In the genomic region with DNA sequence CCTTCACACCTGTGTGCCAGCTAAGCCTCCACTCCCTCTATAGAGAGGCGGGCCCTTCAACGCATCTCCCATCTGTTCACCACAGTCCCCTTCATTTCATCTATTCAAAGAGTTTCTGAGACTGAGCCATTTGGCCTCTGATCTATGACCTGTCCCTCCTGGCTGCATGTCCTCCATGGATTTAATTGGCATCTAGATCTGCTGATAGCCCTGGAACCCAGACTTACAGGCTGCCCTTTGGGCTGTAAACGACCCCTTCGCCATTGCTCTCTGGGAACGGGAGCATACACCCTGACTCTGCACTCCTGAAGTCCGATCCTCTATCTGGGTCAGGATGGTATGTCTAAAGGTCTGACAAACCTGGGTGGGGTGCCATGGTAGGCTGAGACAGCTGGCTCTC, we compare ENCODE assay signal across 21 mouse cellular contexts. TPM values are rescaled to one million over a fixed set of nuclear protein-coding genes. Genes with fewer than 3 reads are reported as not detected.
DNase-seq lines count a peak whose midpoint lies in the region; ATAC-seq and TF ChIP-seq lines count a peak whose summit lies in the region.
"Had no signal": no experiment of that assay in that cellular context is flagged by ENCODE, and none has a peak within 500 bp of the region (broad histone marks: within the 10 kb centered on the region; RNA-seq: fewer than 3 reads in every experiment).

No protein-coding gene starts in this region.

- H3K9me3 ChIP-seq in liver, postnatal 0 days (ENCODE audit: low read length): no peaks in the 10 kb centered on the region
- H3K9me3 ChIP-seq: embryonic facial prominence, embryonic 12.5 days; embryonic facial prominence, embryonic 15.5 days; forebrain, embryonic 10.5 days; forebrain, embryonic 12.5 days had no signal

- no peak for TF ChIP-seq CTCF in layer of hippocampus, adult 2 months (conservative IDR thresholded peaks at IDR 0.05)
- TF ChIP-seq CTCF in liver, postnatal 0 days (IDR thresholded peaks at IDR 0.05; ENCODE audit: low read depth): no peak

- peak overlapping the region; percentile 83 for H3K27ac ChIP-seq in layer of hippocampus, adult 2 months
- peak overlapping the region; percentile 75 for H3K27ac ChIP-seq in liver, postnatal 0 days (ENCODE audit: low read depth)
- H3K27ac ChIP-seq: embryonic facial prominence, embryonic 12.5 days; embryonic facial prominence, embryonic 15.5 days; forebrain, embryonic 10.5 days; forebrain, embryonic 12.5 days had no signal

- H3K36me3 ChIP-seq in liver, postnatal 0 days (replicated peaks; ENCODE audit: insufficient read depth, low read length): peaks cover 18% of the 10 kb centered on the region
- H3K36me3 ChIP-seq: embryonic facial prominence, embryonic 12.5 days; forebrain, embryonic 12.5 days had no signal

- no peak for TF ChIP-seq EP300 in liver, postnatal 0 days (IDR thresholded peaks at IDR 0.05; ENCODE audit: low read depth)

- no peak overlapping the region for H3K9ac ChIP-seq in liver, postnatal 0 days (replicated peaks)
- H3K9ac ChIP-seq: embryonic facial prominence, embryonic 12.5 days; embryonic facial prominence, embryonic 15.5 days; forebrain, embryonic 12.5 days had no signal

- ATAC-seq in liver, postnatal 0 days: no peak
- ATAC-seq: forebrain, embryonic 14.5 days; forebrain, embryonic 16.5 days had no signal

- no peak for DNase-seq in layer of hippocampus, adult 2 months (ENCODE audit: low spot score in 2 of 2)
- no peak for DNase-seq in layer of hippocampus, adult 11-12 months (ENCODE audit: low spot score)
- DNase-seq in liver, postnatal 0 days: no peak
- no peak for DNase-seq in liver
- no peak for DNase-seq in spleen, postnatal 4 days (ENCODE audit: low spot score in 2 of 2)
- DNase-seq: adrenal gland, adult 2 months; adrenal gland, postnatal 25 days; cerebellum, adult 11 months; cerebellum, adult 18-20 months; cerebellum, adult 8-10 months; cerebellum, adult 9-11 months; cerebellum, postnatal 14 days; cerebellum, postnatal 36 days; embryo, embryonic 11 days had no signal

- H3K4me3 ChIP-seq in layer of hippocampus, adult 2 months: no peak overlapping the region
- H3K4me3 ChIP-seq in liver, postnatal 0 days (ENCODE audit: low read depth, low read length): no peak overlapping the region
- H3K4me3 ChIP-seq: embryonic facial prominence, embryonic 12.5 days; embryonic facial prominence, embryonic 15.5 days; erythroblast, embryonic 14.5 days; forebrain, embryonic 10.5 days; forebrain, embryonic 12.5 days had no signal

- no peak overlapping the region for H3K4me2 ChIP-seq in liver, postnatal 0 days (ENCODE audit: low read depth, low read length)
- H3K4me2 ChIP-seq: embryonic facial prominence, embryonic 12.5 days; embryonic facial prominence, embryonic 15.5 days; forebrain, embryonic 12.5 days had no signal

- peaks cover 37% of the 10 kb centered on the region for H3K4me1 ChIP-seq in liver, postnatal 0 days (ENCODE audit: insufficient read depth)

- H3K27me3 ChIP-seq in liver, postnatal 0 days (ENCODE audit: insufficient read depth, low read length): no peaks in the 10 kb centered on the region
- H3K27me3 ChIP-seq: embryonic facial prominence, embryonic 15.5 days had no signal

- 87% methylated on average over 6 of the region's 6 CpGs for WGBS in liver, postnatal 0 days (ENCODE audit: insufficient replicate concordance)

RNA-seq across cellular contexts. Expression of a gene that starts 10.4 kb away (rescaled TPM):
- total RNA-seq in layer of hippocampus, adult 2 months (2021): 10 to 100 TPM; 62.8 to 67.6 TPM
- 48.0 and 54.2 TPM in 2 replicates for polyA plus RNA-seq in liver, postnatal 0 days (2015; fragmentation: Nextera tagmentation; extraction: Ambion mirVana)

RNA-seq across cellular contexts. Expression of a gene that starts 17.6 kb away (rescaled TPM):
- total RNA-seq in layer of hippocampus, adult 2 months (2021): 100 to 1,000 TPM; 115 to 119 TPM
- 17.7 and 21.1 TPM in 2 replicates for polyA plus RNA-seq in liver, postnatal 0 days (2015; fragmentation: Nextera tagmentation; extraction: Ambion mirVana)

RNA-seq across cellular contexts. Expression of a gene that starts 22.1 kb away (rescaled TPM):
- 10 to 100 TPM; 33.8 to 35.6 TPM for total RNA-seq in layer of hippocampus, adult 2 months (2021)
- 6.4 and 6.8 TPM in 2 replicates for polyA plus RNA-seq in liver, postnatal 0 days (2015; fragmentation: Nextera tagmentation; extraction: Ambion mirVana)

RNA-seq across cellular contexts. Expression of a gene that starts 47.2 kb away (rescaled TPM):
- total RNA-seq in layer of hippocampus, adult 2 months (2021): 10 to 100 TPM; 12.2 to 12.8 TPM
- 0.36 and 0.52 TPM in 2 replicates for polyA plus RNA-seq in liver, postnatal 0 days (2015; fragmentation: Nextera tagmentation; extraction: Ambion mirVana)

RNA-seq across cellular contexts. Expression of a gene that starts 47.3 kb away (rescaled TPM):
- 10 to 100 TPM; 72.3 to 74.1 TPM for total RNA-seq in layer of hippocampus, adult 2 months (2021)
- 8.5 and 8.8 TPM in 2 replicates for polyA plus RNA-seq in liver, postnatal 0 days (2015; fragmentation: Nextera tagmentation; extraction: Ambion mirVana)
